7 mouse cellular contexts compared by ENCODE assay signal in the genomic region with DNA sequence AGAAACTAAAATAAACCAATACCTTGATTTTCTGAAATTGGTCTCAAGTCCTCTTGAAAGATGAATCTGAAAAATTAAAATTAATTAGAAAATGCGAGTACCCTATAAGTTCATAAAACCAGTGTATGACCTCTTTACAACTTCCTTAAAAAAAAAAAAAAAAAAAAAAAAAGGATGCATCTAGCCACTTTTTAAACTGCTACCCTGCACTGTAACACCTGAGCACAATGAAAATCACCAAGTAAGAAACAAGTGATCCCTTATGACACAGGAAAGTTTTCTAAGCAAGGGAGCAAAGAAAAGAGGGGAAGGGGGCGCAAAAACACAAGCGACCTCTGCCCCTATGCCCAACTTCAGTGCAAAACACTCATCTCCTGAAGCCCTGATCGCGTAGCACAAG. TPM values are rescaled to one million over a fixed set of nuclear protein-coding genes. Genes with fewer than 3 reads are reported as not detected.
DNase-seq lines count a peak whose midpoint lies in the region; ATAC-seq and TF ChIP-seq lines count a peak whose summit lies in the region.

No protein-coding gene starts in this region.

- no peak for ATAC-seq in forebrain, embryonic 14.5 days
- no peak for ATAC-seq in liver, embryonic 15.5 days (ENCODE audit: insufficient read depth)

- H3K4me1 ChIP-seq in thymus, adult 2 months (replicated peaks; ENCODE audit: control insufficient read depth, insufficient read depth, low read length) = no peaks in the 10 kb centered on the region
- peaks cover 4% of the 10 kb centered on the region; the same call in 1 of the 2 replicates for H3K4me1 ChIP-seq in forebrain, embryonic 14.5 days (ENCODE audit: control insufficient read depth, insufficient read depth, low read length)
- peaks cover 10% of the 10 kb centered on the region for H3K4me1 ChIP-seq in liver, embryonic 15.5 days (replicated peaks)

- no peaks in the 10 kb centered on the region for H3K9me3 ChIP-seq in forebrain, embryonic 14.5 days (replicated peaks; ENCODE audit: control insufficient read depth, low read length)
- no peaks in the 10 kb centered on the region for H3K9me3 ChIP-seq in liver, embryonic 15.5 days (replicated peaks)

- 2% methylated on average over 5 of the region's 5 CpGs for WGBS in thymus, adult 2 months
- WGBS in forebrain, embryonic 14.5 days = 3% methylated on average over 5 of the region's 5 CpGs
- 1% methylated on average over 5 of the region's 5 CpGs for WGBS in liver, embryonic 15.5 days (ENCODE audit: insufficient replicate concordance)

- H3K4me3 ChIP-seq in thymus, adult 2 months (ENCODE audit: control insufficient read depth, insufficient read depth, low read length) = peak overlapping the region; percentile 98
- H3K4me3 ChIP-seq in forebrain, embryonic 14.5 days (ENCODE audit: low read depth, low read length) = peak overlapping the region; percentile 76
- peak overlapping the region; percentile 86 for H3K4me3 ChIP-seq in liver, embryonic 15.5 days (replicated peaks)

- peak overlapping the region; percentile 71 for H3K4me2 ChIP-seq in forebrain, embryonic 14.5 days (ENCODE audit: low read length)
- peak overlapping the region; percentile 79 for H3K4me2 ChIP-seq in liver, embryonic 15.5 days

- peak overlapping the region; percentile 84 for H3K9ac ChIP-seq in forebrain, embryonic 14.5 days (ENCODE audit: low read length)
- H3K9ac ChIP-seq in liver, embryonic 15.5 days = peak overlapping the region; percentile 82

- no peak for DNase-seq in thymus, adult 2 months
- DNase-seq in thymus, postnatal 36 days = no peak
- no peak for DNase-seq in forebrain, embryonic 14.5 days (ENCODE audit: low spot score)
- no peak for DNase-seq in urinary bladder, adult 2 months (ENCODE audit: low spot score)
- no peak for DNase-seq in adrenal gland, postnatal 36 days
- no peak for DNase-seq in layer of hippocampus, adult 9-11 months

- no peaks in the 10 kb centered on the region; the same call in 1 of the 2 replicates for H3K36me3 ChIP-seq in thymus, adult 2 months (ENCODE audit: control insufficient read depth, insufficient read depth, low read length)
- H3K36me3 ChIP-seq in forebrain, embryonic 14.5 days (ENCODE audit: control insufficient read depth, insufficient read depth, low read length) = 0 out of 2 replicates have a peak, but pooled peaks cover 1% of the 10 kb centered on the region
- peaks cover 11% of the 10 kb centered on the region for H3K36me3 ChIP-seq in liver, embryonic 15.5 days (replicated peaks)

- H3K27ac ChIP-seq in thymus, adult 2 months (ENCODE audit: control insufficient read depth, insufficient read depth, low read length) = peak overlapping the region; percentile 70; the same call in 1 of the 2 replicates
- peak overlapping the region; percentile 52; the same call in 1 of the 2 replicates for H3K27ac ChIP-seq in forebrain, embryonic 14.5 days (ENCODE audit: low read depth, low read length)
- H3K27ac ChIP-seq in liver, embryonic 15.5 days (replicated peaks) = peak overlapping the region; percentile 82

- no peak for TF ChIP-seq POLR2A in thymus, adult 2 months (IDR thresholded peaks at IDR 0.05; ENCODE audit: control insufficient read depth, extremely low read depth, insufficient read depth, low read length, poor library complexity)

- no peak for TF ChIP-seq CTCF in thymus, adult 2 months (IDR thresholded peaks at IDR 0.05; ENCODE audit: borderline replicate concordance, control insufficient read depth, extremely low read depth, insufficient read depth, low read length, poor library complexity)

- H3K27me3 ChIP-seq in thymus, adult 2 months (ENCODE audit: control insufficient read depth, insufficient read depth, low read length) = no peaks in the 10 kb centered on the region
- no peaks in the 10 kb centered on the region for H3K27me3 ChIP-seq in forebrain, embryonic 14.5 days (replicated peaks; ENCODE audit: control insufficient read depth, insufficient read depth, low read length)
- H3K27me3 ChIP-seq in liver, embryonic 15.5 days = no peaks in the 10 kb centered on the region

RNA-seq across cellular contexts. Expression of a gene that starts 0.6 kb away (rescaled TPM):
- polyA plus RNA-seq in thymus, adult 2 months (2012; rRNA removed) = 2.5 and 3.3 TPM in 2 replicates
- polyA plus RNA-seq in forebrain, embryonic 14.5 days (2014; fragmentation: Nextera tagmentation; extraction: Ambion mirVana) = 23.9 and 32.1 TPM in 2 replicates
- 8.2 and 8.3 TPM in 2 replicates for polyA plus RNA-seq in liver, embryonic 15.5 days (2015; fragmentation: Nextera tagmentation; extraction: Ambion mirVana)
- 6.9 and 10.0 TPM in 2 replicates for polyA plus RNA-seq in urinary bladder, adult 2 months (2012; rRNA removed)
- 10 to 100 TPM; 23.8 to 24.4 TPM for total RNA-seq in adrenal gland, postnatal 36 days (2021)
